Mouse (Mus musculus) forebrain, postnatal 0 days (tissue): ENCODE results near the gene Zcchc17. TPM values are rescaled to one million over a fixed set of nuclear protein-coding genes. Genes with fewer than 3 reads are reported as not detected.

Experiments used
- ATAC-seq: fragments of 200-750 bp; cut with Nextera tagmentation; 2 replicates; pipeline ENCODE4 v1.8.0; 2017; ENCODE audit warnings: mild to moderate bottlenecking, moderate library complexity
- DNase-seq: peaks from one replicate; pipeline ENCODE4 v3.0.0-alpha.2; 2015
- H3K27ac ChIP-seq: fragments of 300-500 bp; sonication (generic); 2 replicates; pipeline ENCODE4 v1.5.1; 2014; ENCODE audit warnings: low read depth, mild to moderate bottlenecking, antibody characterized with exemption, low read length, moderate library complexity, mixed read lengths
- H3K27me3 ChIP-seq: fragments of 300-500 bp; sonication (generic); 2 replicates; pipeline ENCODE4 v1.6.1; 2014; ENCODE audit warnings: mild to moderate bottlenecking, low read length, mixed read lengths; ENCODE audit not compliant: insufficient read depth
- H3K36me3 ChIP-seq: fragments of 300-500 bp; sonication (generic); 2 replicates; pipeline ENCODE4 v1.6.1; 2014; ENCODE audit warnings: mild to moderate bottlenecking, moderate library complexity; ENCODE audit not compliant: insufficient read depth
- H3K4me1 ChIP-seq: fragments of 300-500 bp; sonication (generic); 2 replicates; pipeline ENCODE4 v1.6.1; 2014; ENCODE audit warnings: antibody characterized with exemption; ENCODE audit not compliant: insufficient read depth
- H3K4me2 ChIP-seq: fragments of 300-500 bp; sonication (generic); 2 replicates; pipeline ENCODE4 v1.6.1; 2014; ENCODE audit warnings: low read depth, mild to moderate bottlenecking, moderate library complexity
- H3K4me3 ChIP-seq: fragments of 300-500 bp; sonication (generic); 2 replicates; pipeline ENCODE4 v1.5.1; 2014; ENCODE audit warnings: low read depth, low read length, mixed read lengths
- H3K9ac ChIP-seq: fragments of 300-500 bp; sonication (generic); 2 replicates; pipeline ENCODE4 v1.6.1; 2014; ENCODE audit warnings: mild to moderate bottlenecking
- H3K9me3 ChIP-seq: fragments of 300-500 bp; sonication (generic); 2 replicates; pipeline ENCODE4 v1.6.1; 2016; ENCODE audit warnings: low read length
- CTCF ChIP-seq: sonication (generic); IDR thresholded peaks from 2 replicates; pipeline ENCODE4 v1.5.1; 2016; ENCODE audit warnings: antibody characterized with exemption, control low read depth, low read depth
- WGBS: fragments of 180-500 bp; shearing (Covaris S2); extraction: QIAGEN DNeasy Blood & Tissue Kit; methylation state at CpG from one replicate; pipeline ENCODE4 v1.1.7; 2014; 5-methylcytosine and 5-hydroxymethylcytosine counted together
- polyA plus RNA-seq: library from polyadenylated mRNA; unstranded; fragments of >200 nt; fragmentation: Nextera tagmentation; extraction: Ambion mirVana; gene quantifications from 2 replicates; pipeline ENCODE4 v1.2.1, GENCODE M21; 2015
- total RNA-seq: library from RNA; depleted of rRNA; stranded (reverse); fragments of >200 nt; gene quantifications from 2 replicates; pipeline ENCODE4 v1.2.3, GENCODE M21; 2014

Zcchc17 gene
- total and polyA plus RNA-seq, 2 experiments from 2014 or later = 41.3 to 97.8 TPM

- no peak for TF ChIP-seq CTCF
- Histone ChIP-seq H3K9me3 (no peaks in the 10 kb centered on the region), H3K27ac (peak within 1 kb of the TSS; percentile 73), H3K27me3 (no peaks in the 10 kb centered on the region), H3K9ac (peak within 1 kb of the TSS; percentile 82), H3K36me3 (peaks cover 11% of the 10 kb centered on the region), H3K4me3 (peak within 1 kb of the TSS; percentile 57), H3K4me2 (peak within 1 kb of the TSS; percentile 93), H3K4me1 (no peaks in the 10 kb centered on the region)
- under 1% methylated on average over 52 of the region's 52 CpGs for WGBS
- ATAC-seq (peak; percentile 88), DNase-seq (peak; percentile 86)
Measured at GRCm38 (mm10) chr4:130308231-130309081, 51.3 kb downstream of the Zcchc17 start, which contains the start of the genes Fabp3 and Gm10570. Gene Fabp3, plus strand, starts transcription at chr4:130308595. Gene Gm10570, minus strand, starts transcription at chr4:130308674.

GRCm38 (mm10) chr4:130307851-130308230, 51.9 kb downstream of the Zcchc17 start:
- 0 out of 2 replicates have a peak, but pooled peaks have one; percentile 3 for TF ChIP-seq CTCF
- WGBS = under 1% methylated on average over 23 of the region's 23 CpGs
- Histone ChIP-seq H3K4me3 (peak overlapping the region; percentile 57), H3K9ac (peak overlapping the region; percentile 82), H3K36me3 (peaks cover 5% of the 10 kb centered on the region; the same call in 1 of the 2 replicates), H3K4me2 (peak overlapping the region; percentile 93), H3K27me3 (no peaks in the 10 kb centered on the region), H3K9me3 (no peaks in the 10 kb centered on the region), H3K27ac (peak overlapping the region; percentile 73), H3K4me1 (no peaks in the 10 kb centered on the region)
- DNase-seq (peak; percentile 56), ATAC-seq (peak; percentile 52; the same call in 1 of the 2 replicates)

- DNase-seq = no peak
- 73% methylated on average over 10 of the region's 10 CpGs for WGBS
- 0 out of 2 replicates have a peak overlapping the region, but pooled peaks have one; percentile 82 for H3K9ac ChIP-seq
- TF ChIP-seq CTCF = no peak
- no peaks in the 10 kb centered on the region for H3K36me3 ChIP-seq
- H3K27me3 ChIP-seq = no peaks in the 10 kb centered on the region
- no peaks in the 10 kb centered on the region for H3K4me1 ChIP-seq
- peak overlapping the region; percentile 93 for H3K4me2 ChIP-seq
- H3K4me3 ChIP-seq = peak overlapping the region; percentile 57; the same call in 1 of the 2 replicates
- ATAC-seq = no peak
- no peak overlapping the region for H3K27ac ChIP-seq
- no peaks in the 10 kb centered on the region for H3K9me3 ChIP-seq
Measured at GRCm38 (mm10) chr4:130306796-130307630, 52.7 kb downstream of the Zcchc17 start.

DNA sequence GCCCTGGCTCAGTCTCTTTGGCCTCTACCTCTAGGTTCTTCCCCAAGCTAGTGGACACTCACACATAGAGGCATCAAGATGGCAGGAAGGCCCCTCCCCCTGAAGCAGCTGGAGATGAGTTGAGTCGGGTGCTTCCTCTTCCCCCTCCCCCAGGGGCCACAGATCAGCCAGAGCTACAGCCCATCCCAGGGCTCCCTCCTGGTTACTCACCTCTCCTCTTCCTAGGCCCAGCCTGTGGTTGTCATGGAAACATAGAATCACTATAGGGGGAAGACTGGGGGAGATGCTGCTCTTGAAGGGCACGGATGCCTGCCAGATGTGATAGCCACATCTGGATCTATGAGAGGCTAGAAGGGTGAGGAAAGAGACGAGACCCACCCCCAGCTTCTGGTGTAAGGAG, 55.0 kb downstream of the Zcchc17 start:
- no peak for DNase-seq
- 30% methylated on average over 3 of the region's 3 CpGs for WGBS
- Histone ChIP-seq H3K4me2 (no peak overlapping the region), H3K4me3 (no peak overlapping the region), H3K36me3 (no peaks in the 10 kb centered on the region), H3K4me1 (no peaks in the 10 kb centered on the region), H3K9me3 (no peaks in the 10 kb centered on the region), H3K27ac (no peak overlapping the region), H3K9ac (no peak overlapping the region), H3K27me3 (no peaks in the 10 kb centered on the region)
- no peak for TF ChIP-seq CTCF
- no peak for ATAC-seq

- no peak for TF ChIP-seq CTCF
- Histone ChIP-seq H3K9ac (no peak overlapping the region), H3K27me3 (no peaks in the 10 kb centered on the region), H3K4me1 (no peaks in the 10 kb centered on the region), H3K4me2 (no peak overlapping the region), H3K9me3 (no peaks in the 10 kb centered on the region), H3K4me3 (no peak overlapping the region), H3K27ac (no peak overlapping the region), H3K36me3 (no peaks in the 10 kb centered on the region)
- ATAC-seq (no peak), DNase-seq (no peak)
- 50% methylated on average over 12 of the region's 12 CpGs for WGBS
Measured at GRCm38 (mm10) chr4:130302285-130302870, 57.4 kb downstream of the Zcchc17 start.

GRCm38 (mm10) chr4:130299629-130300018, 60.1 kb downstream of the Zcchc17 start:
- Histone ChIP-seq H3K36me3 (no peaks in the 10 kb centered on the region), H3K4me1 (no peaks in the 10 kb centered on the region), H3K9me3 (no peaks in the 10 kb centered on the region), H3K27ac (no peak overlapping the region), H3K4me3 (no peak overlapping the region), H3K9ac (no peak overlapping the region), H3K4me2 (no peak overlapping the region), H3K27me3 (no peaks in the 10 kb centered on the region)
- ATAC-seq (no peak), DNase-seq (no peak)
- no peak for TF ChIP-seq CTCF
- WGBS = 76% methylated on average over 8 of the region's 8 CpGs
